Mouse (Mus musculus) ES-Bruce4 (cell line): ENCODE results near the gene Med13.

Experiments used
- CTCF ChIP-seq: IDR thresholded peaks from one replicate; pipeline ENCODE4 v1.8.1; 2011; ENCODE audit warnings: low read depth, low read length
- POLR2A ChIP-seq: IDR thresholded peaks from one replicate; pipeline ENCODE4 v1.8.1; 2011; ENCODE audit warnings: low read length; ENCODE audit not compliant: insufficient read depth

DNA sequence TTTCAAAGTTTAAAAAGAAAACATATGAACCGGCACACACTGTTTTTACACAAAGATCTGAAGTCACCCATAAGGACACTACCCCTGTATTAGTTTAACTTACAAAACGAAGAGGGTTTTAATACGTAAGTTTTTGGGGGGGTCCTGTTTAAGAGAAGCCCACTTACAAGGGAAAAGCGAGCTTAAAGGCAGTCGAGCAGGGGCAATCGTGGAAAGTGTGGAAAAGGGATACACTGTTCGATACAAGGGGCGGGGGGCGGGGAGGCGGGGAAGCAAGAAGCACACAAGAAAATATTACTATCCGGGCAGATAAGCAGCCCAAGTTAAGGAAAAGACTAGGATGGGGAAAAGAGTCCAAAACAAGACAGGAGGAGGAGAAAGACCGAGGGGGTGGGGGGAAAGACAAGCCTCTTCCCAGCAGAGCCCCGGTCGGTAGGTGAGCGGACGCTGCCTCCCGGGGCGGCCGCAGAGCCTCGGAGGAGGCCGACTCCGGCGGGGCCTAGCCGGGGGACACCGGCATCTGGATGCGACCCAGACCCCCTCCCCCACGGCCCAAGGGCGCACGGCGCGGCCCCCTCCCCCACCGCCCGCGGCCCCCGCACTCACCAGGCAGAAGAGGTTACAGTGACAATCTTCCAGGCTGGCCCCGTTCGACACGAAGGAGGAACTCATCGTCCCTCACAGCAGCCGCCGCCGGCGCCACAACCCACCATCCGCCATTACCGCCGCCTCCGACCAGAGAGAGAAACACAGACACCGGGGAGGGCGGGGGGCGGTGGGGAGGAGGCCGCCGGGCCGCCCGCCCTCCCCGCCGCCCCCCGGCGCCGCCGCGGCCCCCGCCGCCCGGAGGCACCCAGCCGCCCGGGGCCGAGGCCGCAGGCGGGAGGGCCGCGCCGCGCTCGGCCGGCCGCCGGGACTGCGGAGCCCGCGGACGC, at the start of gene Med13:
- TF ChIP-seq CTCF, result no peak
- no peak for TF ChIP-seq POLR2A
